Mouse (Mus musculus) urinary bladder, postnatal 36 days (tissue): ENCODE measurements around the gene Timeless.
"Not testable (repeated sequence)": the region's sequence is repeated elsewhere in the genome, so short reads cannot be mapped to it uniquely, and the experiment has no call there.

Source experiments
- DNase-seq, 2 experiments: peaks; one replicate each; pipeline ENCODE4 v3.0.0; 2022; ENCODE audit warnings: low spot score in 2 of 2, mixed read lengths in 1 of 2

Timeless gene

DNA sequence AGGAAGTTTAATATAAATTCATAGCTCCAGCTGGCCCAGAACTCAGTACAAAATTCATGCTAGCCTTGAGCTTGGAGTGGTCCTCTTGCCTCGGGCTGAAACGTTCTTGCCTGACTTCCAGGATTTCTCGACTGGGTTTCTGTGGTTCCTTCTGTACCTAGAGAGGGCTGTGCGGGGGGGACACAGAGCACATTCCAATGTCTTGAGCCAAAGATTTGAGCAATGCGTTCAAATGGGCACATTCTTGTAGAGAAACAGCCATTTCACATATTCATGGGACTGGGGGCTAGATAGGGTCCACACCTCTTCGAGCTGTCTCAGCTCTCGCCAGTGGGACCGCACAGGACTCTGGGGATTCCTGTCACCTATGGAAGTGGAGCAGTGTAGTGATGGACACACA is 24.1 kb downstream of the Timeless start:
- no peak for DNase-seq

DNA sequence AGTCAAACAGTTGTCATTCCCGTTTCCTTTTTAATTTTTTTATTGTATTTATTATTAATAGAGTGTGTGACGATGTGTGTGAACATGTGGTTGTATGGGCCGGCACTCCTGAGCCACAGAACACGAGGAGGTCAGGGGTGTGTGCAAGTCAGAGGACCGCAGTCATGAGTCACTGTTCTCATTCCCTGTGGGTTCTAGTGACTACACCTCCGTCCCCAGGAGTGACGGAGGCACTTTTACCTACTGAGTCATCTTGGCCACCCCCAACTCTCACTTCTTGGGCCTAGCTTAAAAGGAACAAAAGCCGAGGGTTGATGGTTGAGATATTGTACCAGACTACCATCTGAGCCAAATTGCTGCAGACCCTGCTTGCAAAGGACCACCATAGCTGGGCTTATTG is 24.5 kb downstream of the Timeless start:
- no peak for DNase-seq

DNA sequence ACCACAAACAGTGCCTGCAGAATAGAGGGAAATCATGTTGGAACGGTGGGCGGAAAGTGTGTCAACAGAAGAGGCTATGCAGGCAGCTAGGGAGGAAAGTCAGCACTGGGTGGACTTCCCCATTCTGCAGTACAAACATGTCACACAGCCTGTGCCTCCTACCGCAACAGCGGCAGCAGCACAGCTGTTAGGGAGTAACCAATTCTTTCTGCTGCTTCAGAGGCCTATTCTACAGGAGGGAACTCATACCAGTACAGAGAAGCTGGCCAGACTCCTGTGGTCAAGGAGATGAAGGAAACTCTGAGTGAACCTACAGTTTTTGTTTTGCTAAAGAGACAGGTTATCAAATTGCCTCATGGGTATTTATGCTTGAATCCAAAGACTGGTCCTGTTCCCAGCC is 27.1 kb downstream of the Timeless start:
- no peak for DNase-seq

DNA sequence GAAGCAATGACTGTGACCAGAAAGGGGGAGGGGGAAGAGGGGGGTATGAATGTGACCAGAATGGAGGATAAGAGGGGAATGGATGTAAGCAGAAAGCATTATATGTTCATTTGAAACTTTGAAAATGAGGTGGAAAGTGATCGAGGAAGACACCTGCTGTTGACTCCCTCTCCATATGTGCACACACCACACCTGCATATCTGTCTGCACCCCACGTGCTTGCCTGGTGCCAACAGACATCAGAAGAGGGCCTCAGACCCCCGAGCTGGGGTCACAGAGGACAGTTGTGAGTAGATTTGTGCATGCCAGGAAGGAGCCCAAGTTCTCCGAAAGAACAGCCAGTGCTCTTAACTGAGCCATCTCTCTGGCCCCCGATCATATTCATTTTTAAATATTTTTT is 28.1 kb downstream of the Timeless start:
- DNase-seq = no peak

DNA sequence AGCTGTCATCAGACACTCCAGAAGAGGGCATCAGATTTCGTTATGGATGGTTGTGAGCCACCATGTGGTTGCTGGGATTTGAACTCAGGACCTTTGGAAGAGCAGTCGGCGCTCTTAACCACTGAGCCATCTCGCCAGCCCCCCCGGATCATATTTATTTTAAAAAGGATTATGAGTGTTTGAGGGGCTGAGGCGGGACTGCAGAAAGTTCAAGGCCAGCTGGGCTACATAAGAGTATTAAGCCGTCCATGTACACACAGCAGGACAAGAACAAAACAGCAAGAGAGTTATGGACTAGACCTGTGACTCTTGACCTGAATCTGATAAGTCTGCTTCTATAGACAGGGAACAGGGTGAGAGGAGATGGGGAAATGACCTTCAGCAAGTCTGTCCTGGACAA is 28.5 kb downstream of the Timeless start:
- not testable (repeated sequence) for DNase-seq

DNA sequence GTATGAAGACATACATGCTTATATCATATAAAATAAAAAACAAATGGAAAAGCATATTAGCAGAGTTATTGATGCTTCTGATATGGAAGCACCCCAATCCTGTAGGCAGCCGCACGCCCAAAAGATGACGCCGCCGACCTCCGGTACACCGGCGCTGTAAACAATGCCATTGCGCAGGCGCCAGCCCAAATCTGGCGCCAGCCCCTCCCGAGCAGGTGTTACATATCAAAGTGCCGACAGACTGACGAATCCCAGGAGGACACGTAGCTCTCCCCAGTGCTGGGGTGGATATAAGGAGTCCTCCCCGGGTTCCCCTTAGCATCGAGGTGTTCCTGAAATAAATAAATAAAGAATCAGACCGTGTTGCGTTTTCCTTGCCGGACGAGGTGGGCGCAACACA is 30.4 kb downstream of the Timeless start:
- DNase-seq = no peak

DNA sequence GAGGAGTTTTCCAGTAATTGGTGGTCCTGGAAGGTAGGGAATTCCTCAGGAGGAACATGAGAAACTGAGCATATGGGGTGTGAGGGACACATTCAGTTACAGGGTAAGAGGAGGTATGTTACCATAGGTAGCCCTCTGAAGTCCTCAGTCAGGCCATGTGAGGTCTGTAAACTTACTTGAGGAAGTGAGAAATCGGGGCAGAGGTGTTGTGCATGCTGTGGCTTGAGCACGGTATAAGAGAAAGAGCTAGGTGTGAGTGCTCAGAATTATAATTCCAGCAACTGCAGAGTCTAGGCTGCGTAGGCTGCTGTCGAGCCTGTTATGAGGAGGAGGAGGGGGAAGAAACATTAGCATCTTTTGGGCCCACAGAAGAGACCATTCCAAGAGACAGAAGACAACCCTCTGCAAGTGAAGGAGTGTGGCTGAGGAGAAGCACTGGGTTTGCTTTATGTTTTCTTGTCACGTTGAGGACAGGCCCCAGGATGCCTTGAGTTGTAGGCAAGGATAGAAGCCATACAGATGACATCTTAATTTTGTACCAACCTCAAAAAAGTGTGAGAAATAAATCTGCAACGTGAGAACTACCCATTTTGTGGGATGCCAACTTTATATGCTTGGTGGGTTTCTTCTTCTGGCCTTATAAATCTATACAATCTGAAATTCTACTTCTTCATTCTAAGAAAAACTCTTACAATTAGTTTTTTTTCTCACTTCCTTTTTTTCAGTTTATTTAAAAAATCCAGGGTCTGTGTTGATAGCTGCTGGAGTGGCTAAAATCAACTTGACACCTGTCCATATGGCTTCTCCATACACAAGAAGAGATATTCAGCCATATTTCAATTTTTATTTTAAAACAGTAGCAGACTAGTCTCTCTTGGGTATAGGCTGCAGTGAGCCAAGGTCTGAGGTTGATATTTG is 31.8 kb downstream of the Timeless start:
- no peak for DNase-seq

DNA sequence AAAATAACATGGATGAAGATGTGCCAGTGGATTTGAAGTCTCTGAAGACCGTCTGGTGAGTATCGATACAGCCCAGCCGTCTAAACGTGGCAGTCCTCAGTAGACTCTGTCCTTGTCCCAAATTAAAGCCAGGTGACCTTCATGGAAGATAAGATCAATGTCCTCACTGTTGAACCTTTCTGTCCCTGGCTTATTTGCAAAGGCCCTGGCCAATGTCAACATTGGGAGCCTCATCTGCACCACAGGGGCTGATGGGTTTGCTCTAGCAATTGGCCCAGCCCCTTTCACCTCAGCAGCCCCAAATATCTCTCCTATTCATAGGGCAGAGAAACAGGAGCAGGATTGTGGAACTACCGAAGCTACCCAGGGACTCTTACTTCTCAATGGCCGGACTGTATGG is 36.5 kb downstream of the Timeless start, which contains the start of gene Apof:
TSS of gene Apof (plus strand) at position 301 of the 400 bp plus-strand sequence.
- no peak for DNase-seq

DNA sequence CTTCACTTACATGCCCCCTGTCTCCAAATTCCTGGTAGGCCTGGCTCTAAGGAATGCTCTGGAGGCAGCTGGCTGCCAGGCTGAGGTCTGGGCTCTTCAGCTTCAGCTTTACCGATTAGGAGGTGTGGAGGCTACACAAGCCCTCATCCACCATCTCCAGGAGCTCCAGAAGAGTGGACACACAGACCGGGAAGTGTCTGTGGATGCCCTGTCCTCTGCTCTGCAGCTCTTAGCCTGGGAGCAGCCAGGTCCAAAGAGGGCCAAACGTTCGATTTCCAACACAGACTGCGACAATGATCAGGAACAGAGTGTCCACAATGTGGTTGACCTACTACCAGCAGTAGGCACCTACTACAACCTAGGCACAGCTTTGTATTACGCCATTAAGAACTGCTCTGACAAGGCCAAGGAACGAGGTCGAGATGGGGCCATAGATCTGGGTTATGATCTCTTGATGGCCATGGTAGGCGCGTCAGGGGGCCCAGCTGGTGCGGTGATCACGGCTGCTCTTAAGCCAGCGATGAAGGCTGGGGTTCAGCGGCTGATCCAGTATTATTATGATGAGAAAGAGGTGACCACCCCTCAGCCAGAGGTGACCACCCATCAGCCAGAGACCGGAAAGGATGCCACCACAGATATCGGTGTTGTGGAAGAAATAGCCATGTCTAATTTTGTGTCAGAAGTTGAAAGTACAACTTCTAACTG is 37.5 kb downstream of the Timeless start:
- DNase-seq = no peak

DNA sequence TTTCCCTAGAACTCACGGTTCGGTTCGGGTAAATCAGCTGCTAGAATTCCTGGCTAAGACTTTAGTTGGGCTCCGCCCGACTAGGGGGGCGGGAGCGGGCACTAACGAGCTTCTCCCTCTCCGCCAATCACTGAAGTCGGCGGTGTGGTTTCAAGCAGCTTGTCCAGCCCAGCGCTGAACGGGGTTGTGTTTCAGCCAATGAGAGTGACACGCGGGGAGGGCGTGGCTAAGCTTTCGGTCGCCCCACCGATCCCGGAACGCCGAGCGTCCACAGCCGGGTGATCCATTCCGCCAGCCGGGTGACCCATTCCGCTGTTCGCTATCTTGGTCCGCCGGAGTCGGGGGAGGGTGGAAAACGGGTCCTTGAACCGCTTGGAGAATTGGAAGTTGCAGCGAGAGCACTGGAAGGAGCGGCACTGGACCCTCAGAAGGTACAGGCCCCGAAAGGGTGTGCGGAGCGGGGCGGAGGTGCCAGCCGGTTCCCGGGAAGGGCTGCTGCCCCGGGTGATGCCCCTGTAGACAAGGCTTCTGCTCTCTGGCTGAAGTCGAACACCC is 38.5 kb downstream of the Timeless start, which contains the start of gene Stat2:
TSS of gene Stat2 (plus strand) at position 273 of the 555 bp plus-strand sequence.
- DNase-seq = peak; percentile 95 to 98

DNA sequence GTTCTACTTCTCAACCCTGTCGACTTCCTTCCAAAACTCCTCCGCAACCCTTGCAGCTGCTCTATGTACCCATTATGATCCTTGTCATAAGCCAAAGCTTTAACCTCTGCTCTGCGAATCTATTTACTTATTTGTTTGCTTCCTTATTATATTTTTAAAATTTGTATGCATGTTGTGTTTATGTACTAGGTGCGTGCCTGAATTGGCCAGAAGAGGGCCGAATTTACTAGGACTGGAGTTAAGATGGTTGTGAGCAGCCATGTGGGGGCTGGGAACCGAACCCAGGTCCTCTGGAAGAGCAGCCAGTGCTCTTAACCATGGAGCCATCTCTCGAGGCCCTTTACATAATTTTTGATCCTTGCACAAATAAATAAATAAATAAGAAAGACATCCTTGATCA is 39.0 kb downstream of the Timeless start:
- no peak for DNase-seq

DNA sequence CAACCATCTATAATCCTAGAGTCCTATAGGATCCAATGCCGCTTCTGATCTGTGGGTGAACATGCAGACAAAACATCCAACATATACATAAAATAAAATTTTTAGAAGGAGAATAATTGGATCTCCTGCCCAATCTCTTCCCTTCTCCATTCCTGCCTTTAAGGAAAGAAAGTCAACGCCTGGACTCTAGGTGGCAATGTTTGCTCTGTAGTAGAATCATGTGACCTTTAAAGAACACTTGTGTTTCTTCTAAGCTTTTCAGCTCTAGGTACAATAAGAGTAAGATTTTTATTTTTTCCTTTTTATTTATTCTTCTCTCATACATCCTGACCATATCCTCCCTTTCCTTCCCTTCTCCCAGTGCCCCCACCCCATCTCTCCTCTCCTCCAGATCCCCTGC is 40.0 kb downstream of the Timeless start:
- DNase-seq = no peak

DNA sequence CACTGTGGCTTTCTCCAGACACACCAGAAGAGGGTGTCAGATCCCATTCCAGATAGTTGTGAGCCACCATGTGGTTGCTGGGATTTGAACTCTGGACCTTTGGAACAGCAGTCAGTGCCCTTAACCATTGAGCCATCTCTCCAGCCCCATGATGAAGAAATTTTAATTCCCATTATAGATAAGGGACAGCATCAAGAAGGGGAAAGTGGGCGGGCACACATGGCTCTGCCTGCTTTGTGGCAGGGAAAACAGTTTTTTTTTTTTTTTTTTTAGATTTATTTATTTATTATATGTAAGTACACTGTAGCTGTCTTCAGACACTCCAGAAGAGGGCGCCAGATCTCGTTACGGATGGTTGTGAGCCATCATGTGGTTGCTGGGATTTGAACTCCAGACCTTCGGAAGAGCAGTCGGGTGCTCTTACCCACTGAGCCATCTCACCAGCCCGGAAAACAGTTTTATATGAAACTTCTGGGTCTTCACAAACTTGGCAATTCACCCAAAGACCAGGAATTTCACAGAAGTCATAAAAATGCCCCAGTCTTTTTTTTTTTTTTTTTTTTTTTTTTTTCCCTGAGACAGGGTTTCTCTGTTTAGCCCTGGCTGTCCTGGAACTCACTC is 41.1 kb downstream of the Timeless start:
- not testable (repeated sequence) for DNase-seq

DNA sequence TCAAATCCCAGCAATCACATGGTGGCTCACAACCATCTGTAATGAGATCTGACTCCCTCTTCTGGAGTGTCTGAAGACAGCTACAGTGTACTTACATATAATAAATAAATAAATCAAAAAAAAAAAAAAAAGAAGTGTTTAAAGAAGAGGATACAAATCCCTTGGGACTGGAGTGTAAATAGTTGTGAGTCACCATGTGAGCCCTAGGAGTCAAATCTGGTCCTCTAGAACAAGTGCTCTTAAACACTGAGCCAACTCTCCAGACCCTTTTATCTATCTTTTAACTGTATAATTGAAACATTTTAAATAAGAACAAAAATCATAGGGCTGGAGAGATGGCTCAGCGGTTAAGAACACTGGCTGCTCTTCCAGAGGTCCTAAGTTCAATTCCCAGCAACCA is 43.5 kb downstream of the Timeless start:
- DNase-seq = not testable (repeated sequence)

DNA sequence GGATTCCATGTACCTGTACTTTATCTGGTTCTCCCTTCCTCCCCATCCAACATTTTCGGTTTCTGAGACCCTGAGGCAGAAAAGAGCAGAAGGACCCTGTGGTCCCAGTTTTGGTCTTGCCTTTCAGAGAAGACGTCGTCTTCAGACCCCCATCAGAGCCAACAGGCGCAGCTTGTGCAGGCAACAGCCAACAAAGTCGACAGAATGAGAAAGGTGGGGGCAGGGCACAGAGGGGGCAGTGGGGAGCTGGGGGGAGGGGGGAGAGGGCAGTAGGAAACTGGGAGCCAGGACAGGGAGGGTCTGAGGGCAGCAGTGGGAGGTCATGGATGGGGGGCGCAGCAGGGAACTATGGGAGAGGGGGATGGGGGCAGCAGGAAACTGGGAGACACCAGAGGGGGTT is 46.3 kb downstream of the Timeless start:
- DNase-seq = no peak

DNA sequence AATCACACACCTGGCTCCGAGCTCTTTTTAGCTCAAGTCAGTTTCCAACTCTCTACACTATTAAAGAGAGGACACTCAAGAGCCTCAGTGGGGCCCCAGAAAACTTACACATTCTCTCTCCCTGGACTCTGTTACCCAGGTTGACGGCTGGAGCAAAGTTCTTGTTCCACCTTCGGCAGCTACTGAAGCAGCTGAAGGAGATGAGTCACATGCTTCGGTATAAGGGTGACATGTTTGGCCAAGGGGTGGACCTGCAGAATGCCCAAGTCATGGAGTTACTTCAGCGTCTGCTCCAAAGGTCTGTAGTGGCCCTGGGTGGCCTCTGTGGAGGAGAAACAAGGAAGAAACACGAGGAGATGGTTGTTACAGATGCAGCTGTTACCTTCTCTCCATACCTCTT is 49.1 kb downstream of the Timeless start:
- DNase-seq = no peak

DNA sequence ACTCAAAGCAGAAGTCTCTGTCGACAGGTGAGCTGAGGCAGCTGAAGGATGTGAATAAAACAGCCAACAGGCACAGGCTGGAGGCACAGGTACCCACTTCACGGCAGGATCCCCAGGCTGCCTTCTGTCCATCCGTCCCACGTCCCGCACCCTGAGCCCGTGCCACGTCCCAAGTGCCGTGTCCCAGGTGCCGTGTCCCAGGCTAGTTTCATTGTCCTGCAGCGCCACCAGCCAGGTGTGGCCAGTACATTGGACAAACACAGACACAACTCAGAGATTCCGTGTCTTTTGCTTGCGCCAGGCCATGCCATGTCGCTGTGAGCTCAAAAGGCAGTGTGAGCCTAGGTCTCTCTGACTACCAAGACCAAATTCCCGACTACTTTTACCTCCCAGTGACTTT is 49.8 kb downstream of the Timeless start:
- DNase-seq = no peak

DNA sequence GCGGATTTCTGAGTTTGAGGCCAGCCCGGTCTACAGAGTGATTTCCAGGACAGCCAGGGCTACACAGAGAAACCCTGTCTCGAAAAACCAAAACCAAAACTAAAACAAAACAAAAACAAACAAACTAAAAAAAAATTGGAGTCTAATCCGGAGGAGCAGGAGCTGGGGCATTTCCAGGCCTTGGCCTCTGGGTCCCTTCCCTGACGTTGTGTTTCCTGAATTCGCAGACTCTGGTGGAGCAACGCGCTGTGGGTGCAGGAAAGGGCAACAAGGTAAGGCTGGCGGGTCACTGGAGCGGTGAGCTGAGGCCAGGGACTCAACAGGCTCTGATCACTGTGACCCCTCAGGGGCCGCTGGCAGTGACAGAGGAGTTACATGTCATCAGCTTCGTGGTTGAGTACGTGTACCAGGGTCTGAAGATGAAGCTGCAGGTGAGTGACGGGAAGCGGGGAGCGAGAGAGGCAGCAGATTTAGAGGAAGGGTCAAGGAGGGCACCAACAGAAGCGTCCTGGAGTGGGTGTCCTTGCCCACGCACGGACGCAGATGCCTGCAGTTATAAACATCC is 51.1 kb downstream of the Timeless start:
- no peak for DNase-seq

DNA sequence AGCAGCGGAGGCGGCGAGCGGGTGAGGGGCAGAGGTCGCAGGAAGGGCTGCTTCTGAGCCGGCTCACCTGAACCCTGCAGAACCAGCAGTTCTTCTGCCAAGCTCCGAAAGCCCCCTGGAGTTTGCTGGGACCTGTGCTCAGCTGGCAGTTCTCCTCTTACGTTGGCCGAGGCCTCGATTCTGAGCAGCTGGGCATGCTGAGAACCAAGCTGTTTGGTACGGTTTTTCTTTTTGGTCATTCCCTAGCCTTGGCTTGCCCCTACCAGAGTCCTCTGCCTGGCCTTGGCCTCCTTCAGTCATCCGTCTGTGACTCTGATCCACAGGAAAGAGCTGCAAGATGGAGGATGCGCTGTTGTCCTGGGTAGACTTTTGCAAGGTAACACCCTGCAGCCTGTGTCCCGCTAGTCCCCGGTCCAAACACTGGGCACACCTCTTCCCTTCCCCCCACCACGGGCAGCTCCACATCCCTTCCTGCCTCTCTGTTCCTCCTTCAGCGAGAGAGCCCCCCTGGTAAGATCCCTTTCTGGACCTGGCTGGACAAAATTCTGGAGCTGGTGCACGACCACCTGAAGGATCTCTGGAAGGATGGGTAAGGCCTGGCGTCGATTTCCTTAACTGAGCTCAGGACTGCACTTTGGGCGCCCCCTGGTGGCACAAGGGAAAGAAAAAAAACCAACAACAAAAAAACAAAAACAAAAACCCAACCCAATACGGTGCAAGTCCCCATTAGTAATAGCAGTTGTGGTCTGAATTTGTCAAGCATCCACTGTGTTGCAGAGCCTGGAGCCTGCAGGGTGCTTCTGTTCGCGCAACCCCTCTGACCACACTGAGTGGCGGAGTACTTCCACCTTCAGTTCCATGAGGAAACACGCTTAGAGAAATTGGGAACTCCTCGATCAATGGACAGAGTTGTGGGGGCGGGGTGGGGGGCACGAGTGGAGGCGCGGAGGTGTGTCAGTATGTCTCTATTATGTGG is 52.0 kb downstream of the Timeless start:
- DNase-seq = peak in 1 of 2 experiments; percentile 56

DNA sequence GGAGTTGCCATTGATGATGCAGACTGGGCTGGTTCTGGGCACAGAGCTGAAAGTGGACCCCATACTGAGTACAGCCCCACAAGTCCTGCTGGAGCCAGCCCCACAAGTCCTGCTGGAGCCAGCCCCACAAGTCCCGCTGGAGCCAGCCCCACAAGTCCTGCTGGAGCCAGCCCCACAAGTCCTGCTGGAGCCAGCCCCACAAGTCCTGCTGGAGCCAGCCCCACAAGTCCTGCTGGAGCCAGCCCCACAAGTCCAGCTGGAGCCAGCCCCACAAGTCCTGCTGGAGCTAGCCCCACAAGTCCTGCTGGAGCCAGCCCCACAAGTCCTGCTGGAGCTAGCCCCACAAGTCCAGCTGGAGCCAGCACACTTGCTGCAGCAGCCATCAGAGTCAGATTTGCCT is 58.7 kb downstream of the Timeless start:
- peak in 1 of 2 experiments; percentile 35 for DNase-seq
